Mouse (Mus musculus) liver, embryonic 15.5 days (tissue): ENCODE measurements around the gene Mcrs1. TPM values are rescaled to one million over a fixed set of nuclear protein-coding genes. Genes with fewer than 3 reads are reported as not detected.
"Not testable (repeated sequence)": the region's sequence is repeated elsewhere in the genome, so short reads cannot be mapped to it uniquely, and the experiment has no call there.

Experiments used
- ATAC-seq: fragments of 200-750 bp; cut with Nextera tagmentation; 2 replicates; pipeline ENCODE4 v1.8.0; 2017; ENCODE audit warnings: moderate number of reproducible peaks, mild to moderate bottlenecking, moderate library complexity; ENCODE audit not compliant: insufficient read depth
- H3K27ac ChIP-seq: fragments of 300-500 bp; sonication (generic); replicated peaks from 2 replicates; pipeline ENCODE4 v1.5.1; 2015; ENCODE audit warnings: mild to moderate bottlenecking, inconsistent platforms
- H3K27me3 ChIP-seq: fragments of 300-500 bp; sonication (generic); 2 replicates; pipeline ENCODE4 v1.6.1; 2015; ENCODE audit warnings: mild to moderate bottlenecking, inconsistent platforms
- H3K36me3 ChIP-seq: fragments of 300-500 bp; sonication (generic); replicated peaks from 2 replicates; pipeline ENCODE4 v1.6.1; 2015; ENCODE audit warnings: moderate library complexity, mild to moderate bottlenecking, inconsistent platforms
- H3K4me1 ChIP-seq: fragments of 300-500 bp; sonication (generic); replicated peaks from 2 replicates; pipeline ENCODE4 v1.6.1; 2015; ENCODE audit warnings: inconsistent platforms
- H3K4me2 ChIP-seq: fragments of 300-500 bp; sonication (generic); 2 replicates; pipeline ENCODE4 v1.6.1; 2015; ENCODE audit warnings: moderate library complexity, mild to moderate bottlenecking, inconsistent platforms
- H3K4me3 ChIP-seq: fragments of 300-500 bp; sonication (generic); replicated peaks from 2 replicates; pipeline ENCODE4 v1.5.1; 2015; ENCODE audit warnings: mild to moderate bottlenecking, inconsistent platforms
- H3K9ac ChIP-seq: fragments of 300-500 bp; sonication (generic); 2 replicates; pipeline ENCODE4 v1.6.1; 2015; ENCODE audit warnings: moderate library complexity, mild to moderate bottlenecking, inconsistent platforms
- H3K9me3 ChIP-seq: fragments of 300-500 bp; sonication (generic); replicated peaks from 2 replicates; pipeline ENCODE4 v1.6.1; 2016; ENCODE audit warnings: inconsistent platforms
- WGBS: fragments of 180-500 bp; shearing (Covaris S2); methylation state at CpG from one replicate; pipeline ENCODE4 v1.1.7; 2015; ENCODE audit warnings: mixed read lengths; ENCODE audit not compliant: insufficient replicate concordance; 5-methylcytosine and 5-hydroxymethylcytosine counted together
- polyA plus RNA-seq: library from polyadenylated mRNA; unstranded; fragments of >200 nt; fragmentation: Nextera tagmentation; extraction: Ambion mirVana; gene quantifications from 2 replicates; pipeline ENCODE4 v1.2.1, GENCODE M21; 2015

Gene Mcrs1
- polyA plus RNA-seq, 1 experiment from 2014 or later: 42.8 TPM

GRCm38 (mm10) chr15:99265679-99266078, 13.9 kb upstream of the Mcrs1 start:
- H3K27me3 ChIP-seq: no peaks in the 10 kb centered on the region
- no peaks in the 10 kb centered on the region for H3K9me3 ChIP-seq
- H3K4me1 ChIP-seq: 0 out of 2 replicates have a peak, but pooled peaks cover 3% of the 10 kb centered on the region
- H3K9ac ChIP-seq: no peak overlapping the region
- H3K4me3 ChIP-seq: no peak overlapping the region
- no peak for ATAC-seq
- H3K27ac ChIP-seq: no peak overlapping the region
- 23% methylated on average over 4 of the region's 4 CpGs for WGBS
- H3K4me2 ChIP-seq: no peak overlapping the region
- H3K36me3 ChIP-seq: no peaks in the 10 kb centered on the region

- ATAC-seq: no peak
- H3K27me3 ChIP-seq: no peaks in the 10 kb centered on the region
- no peak overlapping the region for H3K4me2 ChIP-seq
These were observed 12.6 kb upstream of the Mcrs1 start for GRCm38 (mm10) chr15:99264363-99264762.

GRCm38 (mm10) chr15:99262702-99263101, 10.9 kb upstream of the Mcrs1 start:
- 64% methylated on average over 10 of the region's 10 CpGs for WGBS

More at GRCm38 (mm10) chr15:99264363-99264762, 12.6 kb upstream of the Mcrs1 start:
- Histone ChIP-seq H3K4me1 (peaks cover 11% of the 10 kb centered on the region), H3K4me3 (no peak overlapping the region), H3K27ac (no peak overlapping the region), H3K9me3 (no peaks in the 10 kb centered on the region), H3K36me3 (no peaks in the 10 kb centered on the region), H3K9ac (no peak overlapping the region)
- 68% methylated on average over 2 of the region's 2 CpGs for WGBS

GRCm38 (mm10) chr15:99259730-99260252, 8.0 kb upstream of the Mcrs1 start:
- Histone ChIP-seq H3K4me2 (peak overlapping the region; percentile 65), H3K4me1 (peaks cover 11% of the 10 kb centered on the region), H3K27ac (no peak overlapping the region; the same call in 1 of the 2 replicates), H3K36me3 (no peaks in the 10 kb centered on the region), H3K4me3 (peak overlapping the region; percentile 27), H3K27me3 (no peaks in the 10 kb centered on the region), H3K9me3 (no peaks in the 10 kb centered on the region), H3K9ac (no peak overlapping the region)
- peak; percentile 55 for ATAC-seq
- 2% methylated on average over 8 of the region's 10 CpGs for WGBS

More at GRCm38 (mm10) chr15:99262702-99263101, 10.9 kb upstream of the Mcrs1 start:
- Histone ChIP-seq H3K36me3 (no peaks in the 10 kb centered on the region), H3K4me2 (no peak overlapping the region), H3K9me3 (no peaks in the 10 kb centered on the region), H3K4me1 (peaks cover 11% of the 10 kb centered on the region), H3K4me3 (no peak overlapping the region), H3K9ac (no peak overlapping the region), H3K27me3 (no peaks in the 10 kb centered on the region), H3K27ac (no peak overlapping the region)
- ATAC-seq: no peak

GRCm38 (mm10) chr15:99259167-99259729, 7.5 kb upstream of the Mcrs1 start:
- no peaks in the 10 kb centered on the region for H3K36me3 ChIP-seq
- H3K27ac ChIP-seq: no peak overlapping the region; the same call in 1 of the 2 replicates
- H3K27me3 ChIP-seq: no peaks in the 10 kb centered on the region
- H3K4me1 ChIP-seq: peaks cover 17% of the 10 kb centered on the region
- 46% methylated on average over 8 of the region's 8 CpGs for WGBS
- peak overlapping the region; percentile 65 for H3K4me2 ChIP-seq
- H3K9me3 ChIP-seq: no peaks in the 10 kb centered on the region
- H3K4me3 ChIP-seq: no peak overlapping the region
- peak; percentile 50 for ATAC-seq
- no peak overlapping the region for H3K9ac ChIP-seq

GRCm38 (mm10) chr15:99255241-99255749, 3.5 kb upstream of the Mcrs1 start:
- H3K27me3 ChIP-seq: no peaks in the 10 kb centered on the region
- H3K4me3 ChIP-seq: no peak overlapping the region
- H3K4me1 ChIP-seq: peaks cover 32% of the 10 kb centered on the region
- H3K9ac ChIP-seq: no peak overlapping the region
- H3K27ac ChIP-seq: no peak overlapping the region
- H3K4me2 ChIP-seq: no peak overlapping the region
- H3K36me3 ChIP-seq: no peaks in the 10 kb centered on the region
- WGBS: 74% methylated on average over 6 of the region's 6 CpGs
- H3K9me3 ChIP-seq: no peaks in the 10 kb centered on the region
- no peak for ATAC-seq

GRCm38 (mm10) chr15:99254477-99255005, 2.8 kb upstream of the Mcrs1 start:
- no peak overlapping the region for H3K4me3 ChIP-seq
- H3K9me3 ChIP-seq: no peaks in the 10 kb centered on the region
- H3K4me2 ChIP-seq: no peak overlapping the region
- ATAC-seq: no peak
- 56% methylated on average over 2 of the region's 2 CpGs for WGBS
- H3K27ac ChIP-seq: no peak overlapping the region
- no peaks in the 10 kb centered on the region for H3K36me3 ChIP-seq
- no peak overlapping the region for H3K9ac ChIP-seq
- peaks cover 30% of the 10 kb centered on the region for H3K4me1 ChIP-seq
- H3K27me3 ChIP-seq: no peaks in the 10 kb centered on the region

GRCm38 (mm10) chr15:99253772-99254171, 2.0 kb upstream of the Mcrs1 start:
- H3K4me3 ChIP-seq: no peak overlapping the region
- WGBS: 74% methylated on average over 6 of the region's 6 CpGs
- H3K27me3 ChIP-seq: no peaks in the 10 kb centered on the region
- no peaks in the 10 kb centered on the region for H3K36me3 ChIP-seq
- no peaks in the 10 kb centered on the region for H3K9me3 ChIP-seq
- H3K27ac ChIP-seq: no peak overlapping the region
- no peak overlapping the region for H3K9ac ChIP-seq
- ATAC-seq: no peak
- H3K4me1 ChIP-seq: peaks cover 30% of the 10 kb centered on the region
- H3K4me2 ChIP-seq: no peak overlapping the region

GRCm38 (mm10) chr15:99253175-99253479, 1.4 kb upstream of the Mcrs1 start:
- WGBS: 40% methylated on average over 2 of the region's 2 CpGs

GRCm38 (mm10) chr15:99252381-99253174, 817 bp upstream of the Mcrs1 start:
- peaks cover 8% of the 10 kb centered on the region; the same call in 1 of the 2 replicates for H3K36me3 ChIP-seq
- peak overlapping the region; percentile 83 for H3K4me2 ChIP-seq
- peak; percentile 10 for ATAC-seq
- H3K9ac ChIP-seq: peak overlapping the region; percentile 73
- no peaks in the 10 kb centered on the region for H3K9me3 ChIP-seq
- no peaks in the 10 kb centered on the region for H3K27me3 ChIP-seq
- H3K4me3 ChIP-seq: peak overlapping the region; percentile 84
- peak overlapping the region; percentile 97 for H3K27ac ChIP-seq
- 3% methylated on average over 22 of the region's 22 CpGs for WGBS
- peaks cover 30% of the 10 kb centered on the region for H3K4me1 ChIP-seq

More at GRCm38 (mm10) chr15:99253175-99253479, 1.4 kb upstream of the Mcrs1 start:
- not testable (repeated sequence) for H3K9ac ChIP-seq, H3K9me3 ChIP-seq, H3K36me3 ChIP-seq, H3K27me3 ChIP-seq, ATAC-seq
- peaks cover 30% of the 10 kb centered on the region for H3K4me1 ChIP-seq
- peak overlapping the region; percentile 83 for H3K4me2 ChIP-seq
- peak overlapping the region; percentile 97; the same call in 1 of the 2 replicates for H3K27ac ChIP-seq
- H3K4me3 ChIP-seq: peak overlapping the region; percentile 84

GRCm38 (mm10) chr15:99251111-99251510, 650 bp downstream of the Mcrs1 start:
- peak overlapping the region; percentile 49 for H3K9ac ChIP-seq
- peaks cover 30% of the 10 kb centered on the region for H3K4me1 ChIP-seq
- peak overlapping the region; percentile 83 for H3K4me2 ChIP-seq
- peaks cover 23% of the 10 kb centered on the region for H3K36me3 ChIP-seq
- WGBS: under 1% methylated on average over 14 of the region's 15 CpGs
- H3K4me3 ChIP-seq: peak overlapping the region; percentile 84
- peak; percentile 10 for ATAC-seq
- H3K27me3 ChIP-seq, H3K9me3 ChIP-seq, H3K27ac ChIP-seq: not testable (repeated sequence)
